Mouse (Mus musculus): ENCODE measurements around the gene Akip1.

- TF ChIP-seq EP300 (IDR thresholded peaks at IDR 0.05; ENCODE audit: insufficient read depth, low read depth, low read length) (no peak), CTCF (IDR thresholded peaks at IDR 0.05; ENCODE audit: low read depth, low read length) (no peak)
These were observed 8.7 kb upstream of the Akip1 start for GRCm38 (mm10) chr7:109694576-109695338.
